Mouse (Mus musculus): ENCODE results near the gene Tnf. TPM values are rescaled to one million over a fixed set of nuclear protein-coding genes. Genes with fewer than 3 reads are reported as not detected.
A peak's percentile ranks its signal among the peaks of the same experiment; 100 is the strongest.

Gene Tnf
- polyA plus RNA-seq, 1 experiment from 2014 or later, result not detected

GRCm38 (mm10) chr17:35198029-35198428 is 3.8 kb downstream of the Tnf start:
- Histone ChIP-seq H3K4me2 (ENCODE audit: low read depth, low read length, severe bottlenecking) (no peak overlapping the region), H3K27me3 (ENCODE audit: control insufficient read depth, insufficient read depth, low read length) (peaks cover 20% of the 10 kb centered on the region)

DNA sequence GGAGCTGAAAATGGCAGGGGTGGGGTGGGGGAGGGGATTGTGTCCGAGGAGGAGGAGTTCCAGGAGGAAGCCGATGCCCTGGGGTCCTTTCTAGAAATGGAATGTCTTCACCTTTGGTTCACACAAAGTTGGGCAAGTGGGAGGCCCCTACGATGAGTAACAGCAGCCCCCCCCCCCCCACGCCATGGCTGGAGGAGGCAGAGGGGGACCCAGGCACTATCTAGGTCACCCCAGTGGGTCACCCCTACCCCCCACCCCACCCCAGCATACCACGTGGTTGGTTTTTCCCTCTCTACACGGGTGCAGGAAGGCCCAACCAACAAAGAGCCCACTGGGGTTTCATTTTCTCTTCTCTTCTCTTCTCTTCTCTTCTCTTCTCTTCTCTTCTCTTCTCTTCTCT is 4.7 kb downstream of the Tnf start:
- Histone ChIP-seq H3K36me3 (ENCODE audit: control insufficient read depth, insufficient read depth, low read length) (no peaks in the 10 kb centered on the region), H3K4me1 (replicated peaks; ENCODE audit: control insufficient read depth, insufficient read depth, low read length) (peaks cover 3% of the 10 kb centered on the region; the same call in 1 of the 2 replicates), H3K9ac (ENCODE audit: low read length) (no peak overlapping the region), H3K27me3 (ENCODE audit: control insufficient read depth, insufficient read depth, low read length) (peaks cover 20% of the 10 kb centered on the region), H3K4me2 (ENCODE audit: low read depth, low read length, severe bottlenecking) (no peak overlapping the region), H3K9me3 (ENCODE audit: control insufficient read depth, low read length) (no peaks in the 10 kb centered on the region), H3K4me3 (ENCODE audit: low read depth, low read length) (no peak overlapping the region), H3K27ac (ENCODE audit: low read depth, low read length) (no peak overlapping the region)
- ATAC-seq (replicated peaks; ENCODE audit: low FRiP score) (no peak), DNase-seq (ENCODE audit: low spot score) (no peak)
- 47% methylated on average over 6 of the region's 6 CpGs for WGBS

More at GRCm38 (mm10) chr17:35198029-35198428, 3.8 kb downstream of the Tnf start:
- Histone ChIP-seq H3K9me3 (ENCODE audit: control insufficient read depth, low read length) (no peaks in the 10 kb centered on the region), H3K9ac (ENCODE audit: low read length) (no peak overlapping the region), H3K27ac (ENCODE audit: low read depth, low read length) (no peak overlapping the region), H3K36me3 (ENCODE audit: control insufficient read depth, insufficient read depth, low read length) (no peaks in the 10 kb centered on the region), H3K4me3 (ENCODE audit: low read depth, low read length) (no peak overlapping the region), H3K4me1 (replicated peaks; ENCODE audit: control insufficient read depth, insufficient read depth, low read length) (peaks cover 3% of the 10 kb centered on the region; the same call in 1 of the 2 replicates)
- WGBS, result 62% methylated on average over 7 of the region's 7 CpGs
- DNase-seq (ENCODE audit: low spot score), result no peak
- no peak for ATAC-seq (replicated peaks; ENCODE audit: low FRiP score)

DNA sequence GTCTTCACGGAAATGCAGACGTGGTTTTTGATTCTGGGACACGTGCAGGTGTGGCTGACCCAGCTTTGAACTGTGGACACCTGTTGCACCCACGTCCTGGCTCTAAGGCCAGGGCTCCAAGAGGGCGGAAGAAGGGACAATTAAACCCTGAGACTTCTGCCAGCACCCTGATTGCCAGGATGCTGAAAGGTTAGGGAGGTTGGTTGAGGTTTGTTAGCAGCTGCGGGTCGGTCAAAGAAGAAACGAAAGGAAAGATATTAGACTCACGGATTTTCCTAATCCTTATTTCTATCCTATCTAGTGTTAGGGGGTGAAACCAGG is 5.5 kb downstream of the Tnf start:
- H3K27me3 ChIP-seq (ENCODE audit: control insufficient read depth, insufficient read depth, low read length), result peaks cover 20% of the 10 kb centered on the region

DNA sequence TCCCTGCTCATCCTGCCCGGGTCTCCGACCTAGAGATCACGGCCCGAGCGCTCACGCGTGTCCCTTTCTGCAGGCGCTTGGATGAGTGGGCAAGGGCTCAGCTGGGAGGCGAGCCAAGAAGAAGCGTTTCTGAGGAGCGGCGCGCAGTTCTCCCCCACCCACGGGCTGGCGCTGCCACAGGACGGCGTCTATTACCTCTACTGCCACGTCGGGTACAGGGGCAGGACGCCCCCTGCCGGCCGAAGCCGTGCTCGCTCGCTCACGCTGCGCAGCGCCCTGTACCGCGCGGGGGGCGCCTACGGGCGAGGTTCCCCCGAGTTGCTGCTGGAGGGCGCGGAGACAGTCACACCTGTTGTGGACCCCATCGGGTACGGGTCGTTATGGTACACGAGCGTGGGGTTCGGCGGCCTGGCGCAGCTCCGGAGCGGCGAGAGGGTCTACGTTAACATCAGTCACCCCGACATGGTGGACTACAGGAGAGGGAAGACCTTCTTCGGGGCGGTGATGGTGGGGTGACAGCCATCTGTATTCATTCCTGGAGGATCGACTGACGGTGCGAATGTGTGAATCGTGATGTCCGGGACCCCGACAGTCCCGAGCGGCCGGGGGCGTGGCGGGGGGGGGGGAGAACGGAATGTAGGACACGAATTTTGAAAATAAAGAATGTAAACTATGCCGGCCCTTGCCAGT is 6.0 kb downstream of the Tnf start:
- Histone ChIP-seq H3K27me3 (ENCODE audit: control insufficient read depth, insufficient read depth, low read length) (peaks cover 20% of the 10 kb centered on the region), H3K9me3 (ENCODE audit: control insufficient read depth, low read length) (no peaks in the 10 kb centered on the region), H3K4me2 (ENCODE audit: low read depth, low read length, severe bottlenecking) (peak overlapping the region; percentile 59), H3K4me1 (replicated peaks; ENCODE audit: control insufficient read depth, insufficient read depth, low read length) (peaks cover 3% of the 10 kb centered on the region; the same call in 1 of the 2 replicates), H3K9ac (ENCODE audit: low read length) (peak overlapping the region; percentile 32), H3K4me3 (ENCODE audit: low read depth, low read length) (peak overlapping the region; percentile 32), H3K27ac (ENCODE audit: low read depth, low read length) (no peak overlapping the region), H3K36me3 (ENCODE audit: control insufficient read depth, insufficient read depth, low read length) (no peaks in the 10 kb centered on the region)
- WGBS, result 2% methylated on average over 66 of the region's 66 CpGs
- peak; percentile 72 for ATAC-seq (replicated peaks; ENCODE audit: low FRiP score)
- peak; percentile 86 for DNase-seq (ENCODE audit: low spot score)

More for the DNA sequence above, 5.5 kb downstream of the Tnf start:
- DNase-seq (ENCODE audit: low spot score) (no peak), ATAC-seq (replicated peaks; ENCODE audit: low FRiP score) (no peak)
- no peak overlapping the region for H3K27ac ChIP-seq (ENCODE audit: low read depth, low read length)
- 31% methylated on average over 9 of the region's 9 CpGs for WGBS
- peak overlapping the region; percentile 32; the same call in 1 of the 2 replicates for H3K4me3 ChIP-seq (ENCODE audit: low read depth, low read length)
- H3K4me2 ChIP-seq (ENCODE audit: low read depth, low read length, severe bottlenecking), result peak overlapping the region; percentile 59
- peaks cover 3% of the 10 kb centered on the region; the same call in 1 of the 2 replicates for H3K4me1 ChIP-seq (replicated peaks; ENCODE audit: control insufficient read depth, insufficient read depth, low read length)
- H3K9me3 ChIP-seq (ENCODE audit: control insufficient read depth, low read length), result no peaks in the 10 kb centered on the region
- H3K9ac ChIP-seq (ENCODE audit: low read length), result no peak overlapping the region; the same call in 1 of the 2 replicates
- no peaks in the 10 kb centered on the region for H3K36me3 ChIP-seq (ENCODE audit: control insufficient read depth, insufficient read depth, low read length)

GRCm38 (mm10) chr17:35194844-35195630 is 6.8 kb downstream of the Tnf start:
- H3K4me3 ChIP-seq (ENCODE audit: low read depth, low read length), result peak overlapping the region; percentile 32
- WGBS, result 49% methylated on average over 18 of the region's 19 CpGs
- H3K9me3 ChIP-seq (ENCODE audit: control insufficient read depth, low read length), result no peaks in the 10 kb centered on the region
- no peak overlapping the region for H3K27ac ChIP-seq (ENCODE audit: low read depth, low read length)
- ATAC-seq (replicated peaks; ENCODE audit: low FRiP score) (no peak), DNase-seq (ENCODE audit: low spot score) (no peak)
- peaks cover 18% of the 10 kb centered on the region for H3K27me3 ChIP-seq (ENCODE audit: control insufficient read depth, insufficient read depth, low read length)
- peak overlapping the region; percentile 32 for H3K9ac ChIP-seq (ENCODE audit: low read length)
- no peaks in the 10 kb centered on the region for H3K36me3 ChIP-seq (ENCODE audit: control insufficient read depth, insufficient read depth, low read length)
- H3K4me1 ChIP-seq (replicated peaks; ENCODE audit: control insufficient read depth, insufficient read depth, low read length), result peaks cover 3% of the 10 kb centered on the region; the same call in 1 of the 2 replicates
- H3K4me2 ChIP-seq (ENCODE audit: low read depth, low read length, severe bottlenecking), result peak overlapping the region; percentile 59

- WGBS, result 80% methylated on average over 28 of the region's 28 CpGs
- Histone ChIP-seq H3K9ac (ENCODE audit: low read length) (no peak within 1 kb of the TSS; the same call in 1 of the 2 replicates), H3K27ac (ENCODE audit: low read depth, low read length) (no peak within 1 kb of the TSS), H3K36me3 (ENCODE audit: control insufficient read depth, insufficient read depth, low read length) (no peaks in the 10 kb centered on the region), H3K4me3 (ENCODE audit: low read depth, low read length) (no peak within 1 kb of the TSS), H3K9me3 (ENCODE audit: control insufficient read depth, low read length) (no peaks in the 10 kb centered on the region), H3K27me3 (ENCODE audit: control insufficient read depth, insufficient read depth, low read length) (peaks cover 18% of the 10 kb centered on the region), H3K4me1 (replicated peaks; ENCODE audit: control insufficient read depth, insufficient read depth, low read length) (peaks cover 3% of the 10 kb centered on the region; the same call in 1 of the 2 replicates), H3K4me2 (ENCODE audit: low read depth, low read length, severe bottlenecking) (peak within 1 kb of the TSS; percentile 59; the same call in 1 of the 2 replicates)
- DNase-seq (ENCODE audit: low spot score), result no peak
- no peak for ATAC-seq (replicated peaks; ENCODE audit: low FRiP score)
Observed at GRCm38 (mm10) chr17:35193881-35194843, 7.6 kb downstream of the Tnf start, which contains the start of gene Ltb. TSS of gene Ltb (plus strand) at chr17:35194439.

- Histone ChIP-seq H3K27me3 (ENCODE audit: control insufficient read depth, insufficient read depth, low read length) (peaks cover 18% of the 10 kb centered on the region), H3K9me3 (ENCODE audit: control insufficient read depth, low read length) (no peaks in the 10 kb centered on the region), H3K36me3 (ENCODE audit: control insufficient read depth, insufficient read depth, low read length) (no peaks in the 10 kb centered on the region), H3K4me2 (ENCODE audit: low read depth, low read length, severe bottlenecking) (no peak overlapping the region), H3K9ac (ENCODE audit: low read length) (no peak overlapping the region), H3K4me1 (replicated peaks; ENCODE audit: control insufficient read depth, insufficient read depth, low read length) (peaks cover 3% of the 10 kb centered on the region; the same call in 1 of the 2 replicates), H3K4me3 (ENCODE audit: low read depth, low read length) (no peak overlapping the region), H3K27ac (ENCODE audit: low read depth, low read length) (no peak overlapping the region)
- ATAC-seq (replicated peaks; ENCODE audit: low FRiP score), result no peak
- DNase-seq (ENCODE audit: low spot score), result no peak
- WGBS, result 87% methylated on average over 5 of the region's 5 CpGs
Observed at GRCm38 (mm10) chr17:35192924-35193323, 8.9 kb downstream of the Tnf start.

- Histone ChIP-seq H3K4me1 (replicated peaks; ENCODE audit: control insufficient read depth, insufficient read depth, low read length) (peaks cover 3% of the 10 kb centered on the region; the same call in 1 of the 2 replicates), H3K9ac (ENCODE audit: low read length) (no peak overlapping the region), H3K9me3 (ENCODE audit: control insufficient read depth, low read length) (no peaks in the 10 kb centered on the region), H3K27ac (ENCODE audit: low read depth, low read length) (no peak overlapping the region), H3K36me3 (ENCODE audit: control insufficient read depth, insufficient read depth, low read length) (no peaks in the 10 kb centered on the region), H3K4me2 (ENCODE audit: low read depth, low read length, severe bottlenecking) (no peak overlapping the region), H3K27me3 (ENCODE audit: control insufficient read depth, insufficient read depth, low read length) (peaks cover 18% of the 10 kb centered on the region), H3K4me3 (ENCODE audit: low read depth, low read length) (no peak overlapping the region)
- 66% methylated on average over 2 of the region's 2 CpGs for WGBS
- no peak for ATAC-seq (replicated peaks; ENCODE audit: low FRiP score)
- DNase-seq (ENCODE audit: low spot score), result no peak
Observed at GRCm38 (mm10) chr17:35191723-35192122, 10.1 kb downstream of the Tnf start.

All from forebrain, embryonic 11.5 days (tissue).